7 mouse cellular contexts compared by ENCODE assay signal in genomic region chr10:31592741-31593524, GRCm38 (mm10). TPM values are rescaled to one million over a fixed set of nuclear protein-coding genes. Genes with fewer than 3 reads are reported as not detected.
DNase-seq lines count a peak whose midpoint lies in the region; ATAC-seq lines count a peak whose summit lies in the region.

No protein-coding gene starts in this region.

- no peak overlapping the region for H3K4me3 ChIP-seq in intestine, embryonic 14.5 days (ENCODE audit: low read depth, low read length)
- no peak overlapping the region for H3K4me3 ChIP-seq in midbrain, embryonic 11.5 days (ENCODE audit: low read depth, low read length)

- H3K27me3 ChIP-seq in intestine, embryonic 14.5 days (replicated peaks; ENCODE audit: control insufficient read depth, insufficient read depth, low read length), result no peaks in the 10 kb centered on the region
- no peaks in the 10 kb centered on the region for H3K27me3 ChIP-seq in midbrain, embryonic 11.5 days (ENCODE audit: control insufficient read depth, insufficient read depth, low read length)

- 30% methylated on average over 9 of the region's 9 CpGs for WGBS in intestine, embryonic 14.5 days
- WGBS in midbrain, embryonic 11.5 days, result 58% methylated on average over 9 of the region's 9 CpGs

- H3K9ac ChIP-seq in intestine, embryonic 14.5 days (ENCODE audit: low read length), result no peak overlapping the region
- 0 out of 2 replicates have a peak overlapping the region, but pooled peaks have one; percentile 16 for H3K9ac ChIP-seq in midbrain, embryonic 11.5 days (ENCODE audit: low read length)

- H3K27ac ChIP-seq in intestine, embryonic 14.5 days (ENCODE audit: low read depth), result peak overlapping the region; percentile 35
- H3K27ac ChIP-seq in midbrain, embryonic 11.5 days (ENCODE audit: low read depth, low read length), result peak overlapping the region; percentile 14; the same call in 1 of the 2 replicates

- H3K4me1 ChIP-seq in intestine, embryonic 14.5 days (replicated peaks; ENCODE audit: control insufficient read depth, insufficient read depth, low read length), result peaks cover 17% of the 10 kb centered on the region
- H3K4me1 ChIP-seq in midbrain, embryonic 11.5 days (ENCODE audit: control insufficient read depth, insufficient read depth, low read length), result peaks cover 8% of the 10 kb centered on the region

- peak; percentile 60 for ATAC-seq in intestine, embryonic 14.5 days (replicated peaks; ENCODE audit: low FRiP score, low TSS enrichment, low read depth)
- peak; percentile 71 for ATAC-seq in midbrain, embryonic 11.5 days (ENCODE audit: low FRiP score)

- peak; percentile 25 for DNase-seq in ovary, postnatal 36 days (ENCODE audit: low spot score)
- no peak for DNase-seq in ovary, postnatal 10 days (ENCODE audit: low spot score)
- peak; percentile 54 for DNase-seq in fat pad, adult 2 months (ENCODE audit: extremely low read depth, low read depth, low spot score)
- DNase-seq in intestine, embryonic 14.5 days (ENCODE audit: low spot score), result no peak
- no peak for DNase-seq in midbrain, embryonic 11.5 days (ENCODE audit: low spot score, missing footprints)
- DNase-seq in spleen, adult 12 weeks (ENCODE audit: low spot score), result no peak
- DNase-seq in kidney, postnatal 4 days, result no peak

- no peaks in the 10 kb centered on the region for H3K9me3 ChIP-seq in intestine, embryonic 14.5 days (ENCODE audit: control insufficient read depth, low read length)
- no peaks in the 10 kb centered on the region for H3K9me3 ChIP-seq in midbrain, embryonic 11.5 days (ENCODE audit: control insufficient read depth, low read length)

- H3K36me3 ChIP-seq in intestine, embryonic 14.5 days (ENCODE audit: control insufficient read depth, insufficient read depth, low read length), result no peaks in the 10 kb centered on the region
- H3K36me3 ChIP-seq in midbrain, embryonic 11.5 days (ENCODE audit: control insufficient read depth, insufficient read depth, low read length), result no peaks in the 10 kb centered on the region

- H3K4me2 ChIP-seq in intestine, embryonic 14.5 days (ENCODE audit: low read length), result no peak overlapping the region; the same call in 1 of the 2 replicates
- no peak overlapping the region for H3K4me2 ChIP-seq in midbrain, embryonic 11.5 days

RNA-seq across cellular contexts. Expression of gene Rnf217, which starts 16.1 kb away (rescaled TPM):
- polyA plus RNA-seq in intestine, embryonic 14.5 days (2014; fragmentation: Nextera tagmentation; extraction: Ambion mirVana), result 3.0 and 3.5 TPM in 2 replicates
- polyA plus RNA-seq in midbrain, embryonic 11.5 days (2014; fragmentation: Nextera tagmentation; extraction: Ambion mirVana), result 1.4 TPM in 2 replicates

Comparison
In these comparisons a context has a peak if more than half of its experiments do, and no peak if none do; other contexts are left out.
1. DNase-seq: peak in ovary, postnatal 36 days (single experiment) and fat pad, adult 2 months (single experiment); none in ovary, postnatal 10 days (single experiment), intestine, embryonic 14.5 days (single experiment), midbrain, embryonic 11.5 days (single experiment), spleen, adult 12 weeks (single experiment) and kidney, postnatal 4 days (0 of 2).